Mouse (Mus musculus) gastrocnemius, postnatal 4 days (tissue): Measurements from ENCODE around the gene Unkl. TPM values are rescaled to one million over a fixed set of nuclear protein-coding genes. Genes with fewer than 3 reads are reported as not detected.
"Not testable (repeated sequence)": the region's sequence is repeated elsewhere in the genome, so short reads cannot be mapped to it uniquely, and the experiment has no call there.

Experiments
- DNase-seq, 2 experiments: peaks; one replicate each; pipeline ENCODE4 v3.0.0; 2021 to 2022; ENCODE audit warnings: low spot score in 2 of 2, mixed read lengths in 2 of 2
- total RNA-seq, 2 experiments: library from RNA; stranded (reverse); gene quantifications; 2 replicates each; pipeline ENCODE4 v1.2.3; 2021

The Unkl gene
- total RNA-seq, 2 experiments from 2014 or later: 9.5 to 12.6 TPM

DNA sequence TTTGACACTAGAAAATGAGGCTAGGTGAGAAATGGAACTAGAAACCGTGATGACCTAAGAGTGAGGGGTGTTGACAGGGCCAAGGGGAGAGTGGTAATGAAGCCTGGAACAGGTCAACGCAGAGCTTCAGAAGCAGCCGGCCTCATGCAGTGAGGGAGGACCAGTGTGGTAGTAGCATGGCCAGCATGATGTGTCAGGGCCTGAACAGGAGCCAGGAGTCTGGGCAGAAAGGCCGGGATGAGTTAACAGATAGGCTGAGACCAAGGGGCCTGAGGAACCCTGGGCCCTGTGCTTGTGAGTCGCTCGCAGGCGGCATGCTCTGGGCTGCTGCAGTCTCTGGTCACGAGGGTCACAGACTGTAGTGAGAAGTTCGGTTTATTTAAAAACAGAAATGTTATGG lies 30.8 kb downstream of the Unkl start:
- no peak for DNase-seq

DNA sequence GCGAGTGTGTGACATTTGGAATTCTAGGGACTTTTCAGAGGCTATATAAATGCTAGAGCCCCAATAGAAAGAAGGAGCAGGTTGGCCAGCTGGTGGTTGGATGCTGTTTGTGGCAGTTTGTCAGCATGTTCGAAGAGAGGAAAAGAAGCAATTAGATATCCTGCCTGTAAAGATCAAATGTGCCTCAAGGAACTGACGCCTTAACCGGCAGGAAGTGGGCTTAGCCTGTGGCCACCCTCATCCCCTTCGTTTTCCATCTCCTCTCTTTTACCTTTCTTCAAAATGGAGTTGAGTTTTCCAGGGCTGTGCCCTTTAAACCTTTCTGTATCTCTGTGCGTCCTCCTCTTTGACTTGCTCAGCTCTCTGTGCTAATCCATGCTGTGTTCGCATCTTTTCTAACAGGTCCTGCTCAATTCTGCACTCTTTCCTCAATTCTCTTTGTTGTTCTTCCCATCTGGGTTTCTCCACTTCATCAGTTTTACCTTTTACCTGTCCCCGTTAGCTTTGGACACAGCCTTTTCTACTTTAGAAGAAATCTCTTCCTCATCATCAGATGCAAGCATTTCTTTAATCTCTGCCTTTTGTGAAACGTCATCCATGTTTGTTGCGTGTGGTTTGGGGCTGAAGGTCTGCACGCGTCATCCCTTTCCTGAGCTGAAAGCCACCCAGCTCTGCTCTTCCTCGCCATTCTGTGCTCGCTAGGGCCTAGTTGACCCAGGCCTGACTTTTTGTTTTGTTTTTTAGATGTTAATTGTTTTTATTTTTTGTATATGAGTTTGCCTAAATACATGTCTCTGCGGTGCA lies 31.5 kb downstream of the Unkl start:
- DNase-seq: no peak

DNA sequence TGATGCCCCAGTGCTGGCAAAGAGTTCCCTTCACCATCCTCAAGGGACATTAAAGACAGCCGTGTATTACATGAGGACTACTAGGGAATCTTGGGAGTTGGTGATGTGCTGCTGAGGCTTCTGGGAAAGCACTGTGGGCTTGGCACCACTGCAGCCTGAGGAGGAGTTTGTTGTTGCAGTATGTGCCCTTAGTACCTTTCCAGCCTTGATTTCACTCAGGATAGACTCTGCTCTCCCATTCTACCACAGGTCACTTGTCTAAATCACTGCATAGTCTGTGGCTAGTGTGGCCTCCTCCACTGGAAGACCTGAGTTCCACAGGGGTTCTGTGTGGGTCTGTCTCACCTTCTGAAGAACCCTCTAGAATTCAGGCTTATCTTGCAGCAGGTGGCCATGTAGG lies 32.5 kb downstream of the Unkl start:
- DNase-seq: no peak

DNA sequence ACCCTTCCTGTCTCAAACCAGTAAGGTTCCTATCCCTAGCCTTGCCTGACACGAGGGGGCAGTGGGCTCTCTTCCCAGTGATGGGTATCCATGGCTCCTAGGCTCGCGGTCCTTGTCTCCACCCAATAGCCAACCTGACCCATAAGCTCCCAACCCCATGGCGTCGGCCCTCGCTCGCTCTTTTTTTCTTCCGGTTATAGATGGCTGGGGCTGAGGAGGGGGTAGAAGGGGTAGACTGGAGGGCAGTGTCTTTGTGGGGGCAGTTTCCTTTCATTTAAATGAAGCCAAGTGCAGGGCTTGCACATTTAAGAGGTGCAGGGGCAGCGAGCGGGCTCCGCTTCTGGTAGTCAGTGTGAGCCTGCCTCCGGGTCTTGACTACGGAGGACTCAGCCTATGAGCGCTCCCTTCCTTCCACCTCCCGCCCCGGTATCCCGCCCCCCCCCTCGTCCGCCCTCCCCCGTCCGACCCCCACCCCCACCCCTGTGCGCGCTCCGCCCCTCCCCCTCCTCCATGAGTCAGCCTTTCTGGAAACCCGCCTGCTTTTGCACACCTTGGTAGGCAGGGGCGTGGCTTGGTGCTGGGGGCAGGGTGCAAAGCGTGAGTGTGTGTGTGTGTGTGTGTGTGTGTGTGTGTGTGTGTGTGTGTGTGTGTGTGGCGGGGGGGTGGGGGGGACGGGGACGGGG lies 33.8 kb downstream of the Unkl start:
- no peak for DNase-seq

DNA sequence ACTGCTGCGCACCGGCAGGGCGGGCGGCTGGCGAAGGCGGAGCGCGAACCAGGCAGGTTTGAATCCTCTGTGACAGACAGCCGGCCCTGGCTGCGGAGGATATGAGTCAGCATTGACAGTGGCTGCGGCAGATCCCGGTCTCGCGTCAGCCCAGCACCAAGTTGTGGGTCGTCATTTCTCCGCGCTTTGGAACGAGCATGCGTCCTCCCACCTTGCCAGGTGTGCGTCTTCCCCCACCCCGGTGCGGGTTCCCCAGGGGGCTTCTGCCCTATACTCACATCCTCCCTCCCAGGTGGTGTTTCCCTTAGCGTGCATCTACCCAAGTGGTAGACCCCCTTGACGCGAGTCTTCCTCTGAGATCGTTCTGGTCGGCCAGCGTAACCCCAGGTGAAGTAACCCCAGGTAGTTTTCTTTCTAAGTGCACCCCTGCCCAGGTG lies 34.3 kb downstream of the Unkl start:
- not testable (repeated sequence) for DNase-seq

DNA sequence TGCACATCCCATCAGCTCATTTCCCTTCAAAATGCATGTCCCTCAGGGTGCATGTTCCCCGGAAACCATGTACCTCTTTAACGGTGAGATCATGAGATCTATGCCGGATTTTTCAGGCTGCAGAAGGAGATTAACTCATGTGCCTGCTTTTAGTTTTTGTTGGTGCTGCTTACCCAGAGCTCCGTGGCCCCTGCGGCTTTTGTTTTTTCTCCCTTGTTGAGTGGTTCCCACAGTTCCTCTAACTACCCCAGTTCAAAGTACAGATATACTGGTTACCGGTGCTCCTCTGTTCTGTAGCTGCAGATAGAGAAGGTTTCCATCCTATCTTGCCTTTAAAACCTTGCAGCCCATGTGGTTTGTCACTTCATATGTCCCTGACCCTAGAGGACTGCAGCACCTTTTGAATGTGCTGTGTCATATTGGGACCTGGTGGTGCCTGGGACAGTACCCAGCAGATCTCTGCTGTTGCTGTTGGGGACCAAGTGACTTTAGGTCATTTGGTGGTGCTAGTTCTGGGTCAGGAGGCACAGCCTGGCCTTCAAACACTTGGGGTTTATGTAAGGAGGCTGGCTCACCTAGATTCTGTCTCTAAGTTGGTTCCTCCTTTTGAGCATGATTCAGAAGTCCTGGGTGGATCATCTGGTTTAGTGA lies 34.9 kb downstream of the Unkl start:
- no peak for DNase-seq

DNA sequence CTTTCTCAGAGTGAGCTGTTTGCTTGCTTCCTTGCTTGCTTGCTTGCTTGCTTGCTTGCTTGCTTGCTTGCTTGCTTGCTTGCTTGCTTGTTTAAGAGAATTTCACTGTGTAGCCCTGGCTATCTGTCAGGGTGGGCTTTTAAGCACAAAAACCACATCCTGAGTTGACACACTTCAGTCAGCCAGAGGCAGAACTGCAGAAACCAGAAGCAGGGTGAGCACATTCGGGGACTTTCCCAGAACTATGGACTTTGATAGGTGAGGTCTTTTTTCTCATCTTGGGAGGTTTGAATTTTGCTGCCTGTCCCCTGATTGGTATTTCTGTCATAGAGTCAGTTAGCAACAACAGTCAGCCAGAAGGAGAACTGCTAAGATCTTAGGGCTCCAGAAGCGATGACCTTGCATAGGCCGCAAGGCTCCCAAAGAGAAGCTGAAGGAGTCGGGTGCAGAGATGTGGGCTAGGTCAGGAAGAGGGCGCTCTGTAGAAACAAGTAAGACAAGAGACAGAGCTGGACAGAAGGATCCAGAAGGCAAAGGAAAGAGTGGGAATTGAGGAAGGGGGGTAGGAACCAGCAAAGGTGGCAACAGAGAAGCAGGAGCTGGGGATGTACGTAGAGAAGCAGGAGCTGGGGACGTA lies 36.5 kb downstream of the Unkl start:
- DNase-seq: no peak

DNA sequence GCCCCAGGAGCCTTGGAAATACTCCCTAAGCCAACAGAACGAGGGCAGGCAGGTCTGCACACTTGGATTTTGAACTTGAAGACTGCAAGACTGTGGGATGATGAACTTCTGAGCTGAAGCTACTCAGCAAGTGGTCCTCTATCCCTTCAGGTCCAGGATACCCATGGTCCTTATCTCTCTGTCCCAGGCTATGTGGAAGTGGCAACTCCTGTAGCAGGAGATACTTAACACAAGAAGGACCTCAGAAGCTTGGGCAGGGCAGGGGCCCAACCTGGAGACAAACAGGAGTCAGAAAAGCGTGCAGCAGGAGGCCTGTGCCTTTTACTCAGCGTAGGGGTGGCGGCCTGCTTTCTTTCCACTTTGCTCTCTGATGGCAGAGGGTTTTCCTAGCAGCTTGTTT lies 37.5 kb downstream of the Unkl start:
- no peak for DNase-seq

DNA sequence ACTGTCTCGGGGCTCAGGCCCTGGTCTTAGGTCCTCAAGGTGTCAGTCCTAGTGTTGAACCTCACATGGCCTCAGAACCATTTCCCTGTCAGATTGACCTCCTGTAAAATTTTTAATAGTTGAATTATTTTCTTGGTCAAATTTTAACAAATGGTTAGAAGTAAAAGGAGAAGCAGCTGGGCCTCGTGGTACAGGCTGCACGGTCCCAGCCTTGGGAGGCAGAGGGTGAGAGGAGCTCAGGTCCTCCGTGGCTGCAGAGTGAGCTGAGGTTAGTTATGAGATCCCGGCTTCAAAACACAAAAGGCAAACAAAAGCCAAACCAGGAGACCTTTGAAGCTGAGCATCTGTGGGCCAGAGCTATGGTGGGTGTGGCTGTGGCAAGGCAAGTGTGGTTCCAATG lies 39.8 kb downstream of the Unkl start:
- DNase-seq: no peak

DNA sequence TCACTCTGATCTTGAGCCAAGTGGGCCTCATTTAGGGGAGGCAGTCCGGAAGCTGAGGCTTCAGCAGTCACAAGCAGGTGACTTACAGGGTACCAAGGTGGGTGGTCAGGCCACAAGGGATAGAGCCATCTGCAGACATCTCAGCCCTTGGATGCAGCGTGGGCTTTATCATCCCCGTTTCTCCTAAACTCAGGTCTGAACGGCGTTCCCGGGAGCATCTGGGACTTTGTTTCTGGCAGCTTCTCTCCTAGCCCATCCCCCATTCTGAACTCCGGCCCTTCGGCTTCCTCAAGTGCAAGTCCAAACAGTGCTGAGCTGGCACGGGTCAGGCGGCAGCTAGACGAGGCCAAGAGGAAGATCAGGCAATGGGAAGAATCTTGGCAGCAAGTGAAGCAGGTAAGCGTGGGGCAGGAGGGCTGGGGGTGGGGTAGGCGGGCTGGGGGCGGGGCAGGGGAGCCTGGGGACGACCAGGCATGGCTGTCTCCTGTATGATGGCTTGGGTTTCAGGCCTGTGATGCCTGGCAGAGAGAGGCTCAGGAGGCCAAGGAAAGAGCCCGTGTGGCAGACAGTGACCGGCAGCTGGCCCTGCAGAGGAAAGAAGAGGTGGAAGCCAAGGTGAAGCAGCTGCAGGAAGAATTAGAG lies 41.9 kb downstream of the Unkl start:
- not testable (repeated sequence) for DNase-seq

DNA sequence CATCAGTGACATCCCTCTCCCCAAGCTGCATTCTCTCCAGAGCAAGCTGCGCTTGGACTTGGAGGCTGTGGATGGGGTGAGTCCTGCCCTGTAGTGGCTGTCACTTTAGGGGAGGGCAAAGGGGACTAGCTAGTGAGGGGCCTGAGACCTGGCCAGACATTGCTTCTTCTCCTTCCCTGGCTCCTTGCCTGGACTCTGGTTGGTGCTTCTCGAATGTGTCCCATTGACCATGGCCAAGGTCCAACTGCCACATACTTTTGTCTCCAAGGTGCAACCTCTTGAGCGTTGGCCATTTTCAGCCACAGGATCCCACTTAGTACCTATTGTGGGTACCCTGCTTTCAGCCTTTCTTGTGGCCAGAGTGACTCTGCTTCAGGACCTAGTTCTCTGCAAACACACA lies 42.5 kb downstream of the Unkl start:
- no peak for DNase-seq

DNA sequence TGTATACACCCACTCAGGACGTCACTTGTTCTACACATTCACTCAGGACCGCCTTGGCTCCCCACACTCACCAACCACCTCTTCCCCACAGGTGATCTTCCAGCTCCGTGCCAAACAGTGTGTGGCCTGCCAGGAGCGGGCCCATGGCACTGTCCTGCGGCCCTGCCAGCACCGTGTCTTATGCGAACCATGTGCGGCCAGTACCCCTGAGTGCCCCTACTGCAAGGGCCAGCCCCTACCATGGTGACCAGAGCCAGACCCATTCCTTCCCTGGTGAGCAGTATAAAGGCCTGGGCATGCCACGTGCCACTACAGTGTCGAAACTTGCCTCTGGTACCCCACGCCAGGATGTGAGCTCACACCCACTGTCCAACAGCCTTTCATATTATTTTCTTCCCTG lies 43.4 kb downstream of the Unkl start:
- DNase-seq: not testable (repeated sequence)

DNA sequence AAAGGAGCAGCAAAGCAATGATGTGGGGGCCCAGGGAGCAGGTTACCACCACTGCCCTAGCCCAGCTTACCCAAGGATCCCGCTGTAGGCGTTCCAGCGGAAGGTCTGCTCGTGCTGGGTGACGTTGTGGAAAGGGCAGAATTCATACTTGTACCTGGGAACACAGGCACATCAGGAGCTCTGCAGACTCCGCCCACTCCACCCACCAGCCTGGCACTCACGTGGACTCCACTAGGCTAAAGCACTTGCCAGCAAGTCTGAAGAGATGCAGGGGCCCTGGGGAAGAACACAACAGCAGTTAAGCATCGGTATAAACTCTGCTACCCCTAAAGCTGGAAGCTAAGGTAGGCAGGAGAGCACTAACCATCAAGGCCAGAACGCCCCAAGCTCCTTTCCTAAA lies 47.4 kb downstream of the Unkl start:
- DNase-seq: no peak

DNA sequence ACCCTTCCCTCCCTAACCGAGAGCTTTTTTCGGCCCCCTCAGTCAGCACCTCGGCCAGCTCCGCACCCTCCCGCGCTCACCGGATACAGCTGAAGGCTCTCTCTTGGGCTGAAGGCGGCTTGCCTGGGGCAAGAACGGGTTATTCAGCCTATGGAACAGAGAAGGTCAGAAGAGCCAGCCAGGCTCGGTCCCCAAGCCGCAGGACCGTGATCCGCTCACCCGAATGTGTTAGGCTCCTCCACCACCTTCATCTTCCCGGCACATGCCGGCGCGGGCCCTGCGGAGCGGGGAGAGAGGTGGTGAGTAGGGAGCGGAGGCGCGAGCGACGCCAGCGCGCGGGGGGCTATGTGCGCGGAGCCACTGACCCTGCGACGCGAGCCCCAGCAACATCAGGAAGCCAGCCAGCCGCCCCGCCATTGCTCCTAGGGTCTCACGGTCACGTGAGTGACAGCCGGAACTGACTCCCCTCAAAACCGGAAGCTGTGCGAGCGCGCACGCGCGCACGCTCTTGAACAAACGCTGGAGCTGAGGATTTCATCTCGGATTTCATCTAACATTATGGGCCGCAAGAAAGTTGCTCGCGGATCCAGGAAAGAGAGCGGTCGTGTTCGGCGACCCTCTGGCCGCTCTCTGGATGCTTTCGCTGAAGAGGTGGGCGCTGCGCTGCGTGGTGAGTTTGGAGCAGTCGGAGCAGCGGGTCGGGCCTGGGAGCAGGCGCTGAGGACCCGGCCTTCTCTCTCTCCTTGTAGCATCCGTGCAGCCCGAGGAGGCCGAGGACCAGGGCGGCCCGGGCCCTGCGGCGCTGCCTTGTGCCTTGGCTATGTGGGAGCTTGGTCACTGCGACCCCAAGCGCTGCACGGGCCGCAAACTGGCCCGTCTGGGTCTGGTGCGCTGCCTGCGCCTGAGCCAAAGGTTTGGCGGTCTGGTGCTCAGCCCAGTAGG lies 51.8 kb downstream of the Unkl start, which contains the start of the genes Gnptg and Tsr3:
Gene Gnptg (minus strand): TSS at position 430 of the 942 bp plus-strand sequence.
Gene Tsr3 (plus strand): TSS at position 476 of the 942 bp plus-strand sequence.
- DNase-seq: peak; percentile 74 to 88

DNA sequence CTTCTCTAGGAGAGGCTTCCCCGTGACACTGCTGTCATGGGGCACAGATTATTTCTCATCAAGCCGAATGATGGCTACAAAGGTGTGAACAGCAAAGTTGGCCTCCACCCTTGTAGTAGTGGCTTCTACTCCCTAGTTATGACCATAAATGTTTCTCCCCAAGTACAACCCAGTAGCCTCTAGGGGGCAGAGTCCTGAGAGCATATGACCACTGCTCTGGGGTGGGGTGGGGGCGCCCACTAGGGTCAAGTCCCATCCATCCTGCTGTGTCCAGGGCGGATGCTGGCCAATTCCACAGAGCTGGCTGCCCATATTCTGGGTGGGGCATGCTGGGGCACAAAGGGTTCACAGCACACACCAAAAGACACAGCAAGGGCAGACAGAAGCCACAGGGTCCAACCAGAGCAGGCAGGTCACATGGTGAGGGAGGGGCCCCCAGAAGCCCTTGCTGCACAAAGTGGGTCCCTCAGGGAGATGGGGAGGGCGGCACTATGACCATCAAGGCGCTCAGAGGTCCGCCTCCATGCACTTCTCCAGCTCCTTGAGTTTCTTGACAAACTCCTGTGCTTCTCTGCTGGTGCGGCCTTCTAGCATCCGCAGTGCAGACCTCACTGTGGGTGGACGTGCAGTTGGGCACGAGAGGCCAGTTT lies 55.1 kb downstream of the Unkl start:
- no peak for DNase-seq

DNA sequence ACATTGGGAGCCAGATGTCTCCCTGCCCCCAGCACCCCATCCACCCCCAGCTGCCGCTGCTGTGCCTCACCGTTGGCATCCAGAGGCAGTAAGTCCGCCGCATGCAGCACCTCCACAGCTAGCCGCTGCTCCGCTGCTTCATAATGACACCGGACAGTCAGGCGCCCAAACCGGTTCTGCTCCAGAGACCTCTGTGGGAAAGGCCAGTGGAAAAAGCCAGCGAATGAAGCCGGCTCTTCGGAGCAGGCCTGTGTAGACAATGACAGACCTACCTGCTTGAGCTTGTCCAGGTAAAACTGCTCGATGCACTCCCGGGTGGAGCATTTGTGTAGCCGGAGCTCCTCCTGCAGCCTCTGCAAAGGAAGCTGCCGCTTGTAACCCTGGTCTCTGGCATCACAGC lies 56.0 kb downstream of the Unkl start:
- DNase-seq: no peak

DNA sequence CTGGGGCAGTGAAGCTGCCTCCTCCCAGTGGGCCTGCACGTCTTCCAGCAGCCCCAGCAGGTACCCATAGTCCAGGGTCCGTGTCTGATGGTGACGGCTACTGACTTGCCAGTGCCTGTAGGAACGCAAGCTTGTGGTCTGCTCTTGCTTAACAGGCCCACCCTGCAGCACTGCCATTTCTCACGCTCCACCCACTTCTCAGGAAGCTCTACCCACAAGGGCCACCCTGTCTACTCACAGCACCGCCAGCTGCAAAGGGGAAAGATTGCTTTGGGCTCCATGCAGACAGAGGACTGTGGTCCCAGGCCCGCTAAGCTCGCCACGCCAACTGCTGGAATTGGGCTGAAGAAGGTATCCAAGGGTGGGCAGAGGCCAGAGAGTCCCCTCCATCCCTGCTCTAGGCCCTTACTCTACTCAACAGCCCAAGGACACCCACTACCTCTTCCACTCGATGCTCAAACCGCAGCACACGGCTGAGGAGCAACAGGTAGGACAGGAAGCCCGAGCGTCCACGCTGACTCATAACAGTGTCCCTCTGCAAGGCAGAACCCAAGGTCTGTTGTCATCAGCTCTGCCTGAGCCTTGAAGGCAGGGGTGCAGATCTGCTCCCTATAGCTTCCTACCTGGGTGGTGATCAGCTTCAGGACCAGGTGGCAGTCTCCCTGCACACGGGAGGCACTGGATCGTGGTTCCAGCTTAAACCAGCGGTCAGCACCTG lies 60.0 kb downstream of the Unkl start:
- DNase-seq: no peak

DNA sequence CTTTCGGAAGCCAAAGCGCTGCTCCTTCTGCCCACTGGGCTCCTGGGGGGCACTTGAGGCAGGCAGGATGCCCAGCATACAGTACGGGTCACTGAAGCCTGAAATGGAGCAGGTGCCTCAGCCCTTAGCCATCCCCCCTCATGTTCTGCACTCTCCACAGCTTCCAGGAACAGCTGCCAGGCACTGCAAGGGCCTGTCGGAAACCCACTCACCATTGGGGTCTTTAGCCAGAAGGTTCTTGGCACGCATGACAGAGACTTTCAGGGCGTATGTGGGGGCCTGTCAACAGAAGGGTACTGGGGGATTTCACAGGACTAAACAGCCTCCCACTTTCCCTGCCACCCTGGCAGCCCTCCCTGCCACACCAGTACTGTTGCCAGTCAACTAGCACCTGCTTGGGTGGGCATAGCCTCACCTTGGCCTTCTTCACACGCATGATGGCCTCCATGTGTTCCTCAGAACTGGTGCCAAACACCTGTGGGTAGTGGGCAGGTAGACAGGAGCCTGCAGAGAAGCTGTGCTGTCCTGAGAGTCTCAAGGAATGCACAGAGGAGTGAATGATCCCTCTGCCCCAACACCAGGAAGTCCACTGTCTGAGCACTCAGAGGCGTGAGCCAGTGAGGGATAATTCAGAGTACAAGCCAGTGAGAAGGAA lies 62.1 kb downstream of the Unkl start:
- DNase-seq: no peak
